Mouse (Mus musculus) T-cell, adult 66 days (primary cell): ENCODE results near the gene Hist1h2an. TPM values are rescaled to one million over a fixed set of nuclear protein-coding genes. Genes with fewer than 3 reads are reported as not detected.

Experiments
- total RNA-seq, 2 experiments: library from RNA; stranded (reverse); gene quantifications; 3 replicates in 1 of 2; 4 replicates in 1 of 2; pipeline ENCODE4 v1.2.4; 2023

The Hist1h2an gene
- 10 to 100 TPM in 1 of 2 experiments, 1 to 10 TPM in 1; 8.2 to 18.6 TPM for total RNA-seq

DNA sequence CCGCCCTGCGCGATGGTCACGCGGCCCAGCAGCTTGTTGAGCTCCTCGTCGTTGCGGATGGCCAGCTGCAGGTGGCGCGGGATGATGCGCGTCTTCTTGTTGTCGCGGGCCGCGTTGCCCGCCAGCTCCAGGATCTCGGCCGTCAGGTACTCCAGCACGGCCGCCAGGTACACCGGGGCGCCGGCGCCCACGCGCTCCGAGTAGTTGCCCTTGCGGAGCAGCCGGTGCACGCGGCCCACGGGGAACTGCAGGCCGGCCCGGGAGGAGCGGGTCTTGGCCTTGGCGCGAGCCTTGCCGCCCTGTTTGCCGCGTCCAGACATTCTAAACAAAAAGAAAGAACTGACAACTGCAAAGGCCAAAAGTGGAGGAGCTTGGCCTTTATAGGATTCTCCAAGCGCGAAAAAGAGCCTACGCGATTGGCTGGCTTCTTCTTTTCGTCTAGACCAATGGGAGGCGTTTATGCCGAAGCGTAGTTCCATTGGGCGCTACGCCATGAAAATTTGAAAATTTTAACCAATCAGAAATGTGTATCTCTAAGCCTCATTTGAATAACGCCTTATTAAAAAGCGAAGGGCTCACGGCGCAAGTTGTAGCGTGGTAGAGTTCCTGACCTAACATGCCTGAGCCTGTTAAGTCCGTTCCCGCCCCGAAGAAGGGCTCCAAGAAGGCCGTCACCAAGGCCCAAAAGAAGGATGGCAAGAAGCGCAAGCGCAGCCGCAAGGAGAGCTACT lies at the start of gene Hist1h2an, which contains the start of gene Hist1h2bp:
Gene Hist1h2an, minus strand, starts transcription at position 320 of the 731 bp plus-strand sequence.
Gene Hist1h2bp, plus strand, starts transcription at position 563 of the 731 bp plus-strand sequence.

DNA sequence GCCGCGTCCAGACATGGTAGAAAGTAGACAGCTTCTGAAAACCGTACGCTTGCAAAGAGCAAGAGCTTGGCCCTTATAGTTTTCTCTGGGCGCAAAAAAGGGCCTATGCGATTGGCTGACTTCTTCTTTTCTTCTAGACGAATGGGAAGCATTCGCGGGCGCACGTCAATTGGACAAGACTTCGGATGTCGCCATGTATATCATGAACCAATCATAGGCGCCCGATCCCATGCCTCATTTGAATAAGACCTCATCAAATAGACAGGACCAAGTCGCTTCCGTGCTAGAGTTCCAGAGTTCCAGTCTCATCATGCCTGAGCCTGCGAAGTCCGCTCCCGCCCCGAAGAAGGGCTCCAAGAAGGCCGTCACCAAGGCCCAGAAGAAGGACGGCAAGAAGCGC lies 46.4 kb upstream of the Hist1h2an start, which contains the start of the genes Hist1h2ap and Hist1h2br:
Gene Hist1h2ap, minus strand, starts transcription at position 47 of the 400 bp plus-strand sequence.
Gene Hist1h2br, plus strand, starts transcription at position 283 of the 400 bp plus-strand sequence.

DNA sequence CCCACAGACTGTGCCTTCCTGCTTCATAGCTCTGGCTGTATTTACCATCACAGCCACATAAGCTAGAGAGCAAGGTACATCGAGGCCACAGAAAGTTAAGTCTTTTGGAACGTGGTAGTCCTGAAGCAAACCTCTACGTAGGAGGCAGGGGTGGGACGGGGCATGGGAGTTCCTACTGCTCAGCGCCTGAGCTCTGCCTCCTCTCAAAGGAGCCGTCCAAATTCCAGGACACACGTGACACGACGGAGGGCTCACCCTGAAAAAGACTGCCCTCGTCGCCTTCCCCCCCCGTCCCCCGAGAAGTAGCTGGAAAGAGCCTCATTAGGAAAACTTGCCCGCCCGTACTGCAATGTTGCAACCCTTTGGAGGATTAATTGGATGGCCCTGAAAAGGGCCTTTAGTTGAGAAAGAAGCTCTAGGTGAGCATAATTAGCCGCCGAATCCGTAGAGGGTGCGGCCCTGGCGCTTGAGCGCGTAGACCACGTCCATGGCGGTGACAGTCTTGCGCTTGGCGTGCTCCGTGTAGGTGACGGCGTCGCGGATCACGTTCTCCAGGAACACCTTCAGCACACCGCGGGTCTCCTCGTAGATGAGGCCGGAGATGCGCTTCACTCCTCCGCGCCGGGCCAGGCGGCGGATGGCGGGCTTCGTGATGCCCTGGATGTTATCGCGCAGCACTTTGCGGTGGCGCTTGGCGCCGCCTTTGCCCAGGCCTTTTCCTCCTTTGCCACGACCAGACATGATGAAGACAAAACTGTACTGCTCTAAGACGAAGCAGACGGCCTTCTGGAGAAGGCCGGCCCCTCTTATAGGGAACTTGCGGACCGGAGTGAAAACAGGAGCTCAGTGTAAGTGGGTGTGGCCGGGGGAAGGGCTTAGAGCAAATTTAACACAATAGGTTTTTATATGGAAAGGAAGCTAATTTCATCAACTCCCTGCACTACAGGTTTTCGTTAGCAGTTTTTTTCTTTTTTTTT lies 44.7 kb upstream of the Hist1h2an start, which contains the start of gene Hist1h4n:
Gene Hist1h4n, minus strand, starts transcription at position 779 of the 977 bp plus-strand sequence.

DNA sequence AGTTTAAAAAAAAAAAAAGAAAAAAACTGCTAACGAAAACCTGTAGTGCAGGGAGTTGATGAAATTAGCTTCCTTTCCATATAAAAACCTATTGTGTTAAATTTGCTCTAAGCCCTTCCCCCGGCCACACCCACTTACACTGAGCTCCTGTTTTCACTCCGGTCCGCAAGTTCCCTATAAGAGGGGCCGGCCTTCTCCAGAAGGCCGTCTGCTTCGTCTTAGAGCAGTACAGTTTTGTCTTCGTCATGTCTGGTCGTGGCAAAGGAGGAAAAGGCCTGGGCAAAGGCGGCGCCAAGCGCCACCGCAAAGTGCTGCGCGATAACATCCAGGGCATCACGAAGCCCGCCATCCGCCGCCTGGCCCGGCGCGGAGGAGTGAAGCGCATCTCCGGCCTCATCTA lies 24.5 kb upstream of the Hist1h2an start, which contains the start of gene Hist1h4m:
Gene Hist1h4m, plus strand, starts transcription at position 208 of the 400 bp plus-strand sequence.

DNA sequence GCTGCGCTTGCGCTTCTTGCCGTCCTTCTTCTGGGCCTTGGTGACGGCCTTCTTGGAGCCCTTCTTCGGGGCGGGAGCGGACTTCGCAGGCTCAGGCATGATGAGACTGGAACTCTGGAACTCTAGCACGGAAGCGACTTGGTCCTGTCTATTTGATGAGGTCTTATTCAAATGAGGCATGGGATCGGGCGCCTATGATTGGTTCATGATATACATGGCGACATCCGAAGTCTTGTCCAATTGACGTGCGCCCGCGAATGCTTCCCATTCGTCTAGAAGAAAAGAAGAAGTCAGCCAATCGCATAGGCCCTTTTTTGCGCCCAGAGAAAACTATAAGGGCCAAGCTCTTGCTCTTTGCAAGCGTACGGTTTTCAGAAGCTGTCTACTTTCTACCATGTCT lies 23.1 kb upstream of the Hist1h2an start, which contains the start of the genes Hist1h2bq and Hist1h2ao:
Gene Hist1h2bq, minus strand, starts transcription at position 125 of the 400 bp plus-strand sequence.
Gene Hist1h2ao, plus strand, starts transcription at position 393 of the 400 bp plus-strand sequence.

GRCm38 (mm10) chr13:21783255-21783617 lies 3.8 kb downstream of the Hist1h2an start, which contains the start of gene Hist1h3i:
Gene Hist1h3i (minus strand): TSS chr13:21783370.

DNA sequence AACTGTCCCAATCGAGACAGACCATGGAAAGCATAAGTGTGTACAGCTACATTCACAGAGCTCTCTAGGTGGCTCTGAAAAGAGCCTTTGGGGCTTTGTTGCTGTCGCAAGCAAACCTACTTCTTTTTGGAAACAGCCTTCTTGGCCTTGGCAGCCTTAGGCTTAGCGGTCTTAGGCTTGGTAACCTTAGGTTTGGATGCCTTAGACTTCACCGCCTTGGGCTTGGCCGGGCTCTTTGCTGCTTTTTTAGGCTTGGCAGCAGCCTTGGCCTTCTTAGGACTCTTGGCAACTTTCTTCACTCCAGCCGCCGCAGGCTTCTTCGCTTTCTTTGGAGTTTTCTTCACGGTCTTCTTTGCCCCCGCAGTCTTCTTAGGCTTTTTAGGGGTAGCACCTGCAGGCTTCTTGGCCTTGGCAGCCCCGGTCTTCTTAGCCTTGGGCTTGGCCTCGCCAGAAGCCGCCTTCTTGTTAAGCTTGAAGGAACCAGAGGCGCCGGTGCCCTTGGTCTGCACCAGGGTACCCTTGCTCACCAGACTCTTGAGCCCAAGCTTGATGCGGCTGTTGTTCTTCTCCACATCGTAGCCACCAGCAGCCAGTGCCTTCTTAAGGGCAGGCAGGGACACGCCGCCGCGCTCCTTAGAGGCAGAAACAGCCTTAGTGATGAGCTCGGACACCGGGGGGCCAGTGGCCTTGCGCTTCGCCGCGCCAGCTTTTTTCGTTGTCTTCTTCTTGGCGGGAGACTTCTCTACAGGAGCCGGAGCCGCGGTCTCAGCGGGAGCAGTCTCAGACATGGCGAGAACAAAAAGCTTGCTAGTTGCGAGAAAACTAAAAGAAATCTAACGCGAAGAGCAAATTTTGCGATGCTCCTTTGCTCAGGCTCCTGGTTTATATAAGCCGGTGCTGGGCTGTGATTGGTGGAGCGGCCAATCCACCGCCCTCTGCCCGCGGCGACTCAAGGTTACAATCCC lies 7.0 kb downstream of the Hist1h2an start, which contains the start of gene Hist1h1b:
Gene Hist1h1b, minus strand, starts transcription at position 859 of the 965 bp plus-strand sequence.

GRCm38 (mm10) chr13:21753524-21754285 lies 33.3 kb downstream of the Hist1h2an start, which contains the start of the genes Hist1h2ak and Hist1h2bn:
Gene Hist1h2ak (minus strand): TSS chr13:21753827.
Gene Hist1h2bn (plus strand): TSS chr13:21754123.

DNA sequence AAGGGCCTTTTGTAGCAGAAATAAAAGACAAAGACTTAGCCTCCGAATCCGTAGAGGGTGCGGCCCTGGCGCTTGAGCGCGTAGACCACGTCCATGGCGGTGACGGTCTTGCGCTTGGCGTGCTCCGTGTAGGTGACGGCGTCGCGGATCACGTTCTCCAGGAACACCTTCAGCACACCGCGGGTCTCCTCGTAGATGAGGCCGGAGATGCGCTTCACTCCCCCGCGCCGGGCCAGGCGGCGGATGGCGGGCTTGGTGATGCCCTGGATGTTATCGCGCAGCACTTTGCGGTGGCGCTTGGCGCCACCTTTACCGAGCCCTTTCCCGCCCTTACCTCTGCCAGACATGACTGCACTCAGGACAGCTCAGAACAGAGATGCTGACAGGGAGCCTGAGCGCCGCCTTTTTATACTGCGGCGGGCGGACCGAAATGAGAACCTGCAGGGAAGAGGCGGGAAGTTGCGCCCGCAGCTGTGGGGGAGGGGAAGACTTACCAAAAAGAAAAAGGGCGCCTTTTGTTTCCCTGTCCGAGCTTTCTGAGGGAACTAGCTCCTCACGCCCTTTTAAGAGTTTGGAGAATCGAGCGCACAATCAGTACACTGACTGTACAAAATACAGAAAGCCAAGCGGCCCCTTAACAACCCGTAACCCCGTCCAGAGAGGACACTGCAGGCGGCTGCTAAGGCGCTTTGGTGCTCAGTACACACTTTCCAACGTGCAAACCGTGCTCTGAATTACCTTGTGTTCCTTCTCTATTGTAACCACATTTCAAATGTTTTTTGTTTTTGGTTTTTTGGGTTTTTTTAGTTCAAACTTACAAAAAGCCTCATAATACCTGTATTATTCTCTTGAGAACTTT lies 36.6 kb downstream of the Hist1h2an start, which contains the start of gene Hist1h4k:
Gene Hist1h4k, minus strand, starts transcription at position 347 of the 859 bp plus-strand sequence.

Other genes with a start within 250 kb of the Hist1h2an start
- gene Olfr1366, start 244.4 kb downstream of the Hist1h2an start, total RNA-seq, result not detected
- gene Olfr1535, start 227.3 kb downstream of the Hist1h2an start, total RNA-seq, result not detected
- not detected for gene Olfr1364, start 205.5 kb downstream of the Hist1h2an start, total RNA-seq
- not detected for gene Olfr1362, start 173.2 kb downstream of the Hist1h2an start, total RNA-seq
- gene Olfr11, start 144.7 kb downstream of the Hist1h2an start, total RNA-seq, result not detected
- gene Olfr1361, start 123.8 kb downstream of the Hist1h2an start, total RNA-seq, result not detected
- gene Olfr1360, start 109.8 kb downstream of the Hist1h2an start, total RNA-seq, result not detected
- not detected for gene Olfr1359, start 89.1 kb downstream of the Hist1h2an start, total RNA-seq
- gene Hist1h2bl, start 71.1 kb downstream of the Hist1h2an start, total RNA-seq, result 100 to 1,000 TPM in 1 of 2 experiments, 10 to 100 TPM in 1; 41.0 to 101 TPM
- gene Hist1h2ai, start 70.8 kb downstream of the Hist1h2an start, total RNA-seq, result 10 to 100 TPM; 69.0 to 85.5 TPM
- 100 to 1,000 TPM in 1 of 2 experiments, 10 to 100 TPM in 1; 63.3 to 163 TPM for gene Hist1h3h, start 69.6 kb downstream of the Hist1h2an start, total RNA-seq
- gene Hist1h2bm, start 65.2 kb downstream of the Hist1h2an start, total RNA-seq, result 10 to 100 TPM in 1 of 2 experiments, 1 to 10 TPM in 1; 9.3 to 35.0 TPM
- gene Hist1h4j, start 52.2 kb downstream of the Hist1h2an start, total RNA-seq, result 10 to 100 TPM in 1 of 2 experiments, 1 to 10 TPM in 1; 9.9 to 32.0 TPM
- 100 to 1,000 TPM; 339 to 539 TPM for gene Hist1h4k, start 36.7 kb downstream of the Hist1h2an start, total RNA-seq
- gene Hist1h2ak, start 33.4 kb downstream of the Hist1h2an start, total RNA-seq, result 10 to 100 TPM; 34.6 to 52.1 TPM
- 100 to 1,000 TPM in 1 of 2 experiments, 10 to 100 TPM in 1; 62.8 to 108 TPM for gene Hist1h2bn, start 33.1 kb downstream of the Hist1h2an start, total RNA-seq
- gene Hist1h1b, start 6.6 kb downstream of the Hist1h2an start, total RNA-seq, result 10 to 100 TPM; 20.5 to 68.4 TPM
- gene Hist1h3i, start 3.8 kb downstream of the Hist1h2an start, total RNA-seq, result 100 to 1,000 TPM in 1 of 2 experiments, 10 to 100 TPM in 1; 89.3 to 207 TPM
- 10 to 100 TPM; 22.1 to 55.1 TPM for gene Hist1h2bp, start 243 bp upstream of the Hist1h2an start, total RNA-seq
- 100 to 1,000 TPM in 1 of 2 experiments, 10 to 100 TPM in 1; 85.1 to 138 TPM for gene Hist1h2bq, start 23.0 kb upstream of the Hist1h2an start, total RNA-seq
- 100 to 1,000 TPM; 104 to 232 TPM for gene Hist1h2ao, start 23.2 kb upstream of the Hist1h2an start, total RNA-seq
- gene Hist1h4m, start 24.5 kb upstream of the Hist1h2an start, total RNA-seq, result 100 to 1,000 TPM; 266 to 341 TPM
- gene Hist1h4n, start 45.0 kb upstream of the Hist1h2an start, total RNA-seq, result 100 to 1,000 TPM in 1 of 2 experiments, 10 to 100 TPM in 1; 17.4 to 191 TPM
- gene Hist1h2ap, start 46.3 kb upstream of the Hist1h2an start, total RNA-seq, result 10 to 100 TPM; 52.5 to 94.4 TPM
- 100 to 1,000 TPM in 1 of 2 experiments, 10 to 100 TPM in 1; 85.9 to 136 TPM for gene Hist1h2br, start 46.5 kb upstream of the Hist1h2an start, total RNA-seq
- gene Zfp184, start 157.9 kb upstream of the Hist1h2an start, total RNA-seq, result under 1 TPM; 0.36 to 0.67 TPM
- gene Pom121l2, start 194.0 kb upstream of the Hist1h2an start, total RNA-seq, result not detected
- under 1 TPM in 1 of 2 experiments, not detected in 1; 0.93 TPM for gene Prss16, start 222.5 kb upstream of the Hist1h2an start, total RNA-seq
- gene Hist1h2ah, start 248.3 kb upstream of the Hist1h2an start, total RNA-seq, result 10 to 100 TPM in 1 of 2 experiments, 1 to 10 TPM in 1; 9.5 to 83.4 TPM
- gene Hist1h2bk, start 248.7 kb upstream of the Hist1h2an start, total RNA-seq, result 100 to 1,000 TPM in 1 of 2 experiments, 10 to 100 TPM in 1; 47.4 to 137 TPM